19 mouse cellular contexts compared by ENCODE assay signal in genomic region chr4:116815276-116815675, GRCm38 (mm10). TPM values are rescaled to one million over a fixed set of nuclear protein-coding genes. Genes with fewer than 3 reads are reported as not detected.
DNase-seq lines count a peak whose midpoint lies in the region; ATAC-seq and TF ChIP-seq lines count a peak whose summit lies in the region.
"Had no signal": no experiment of that assay in that cellular context is flagged by ENCODE, and none has a peak within 500 bp of the region (broad histone marks: within the 10 kb centered on the region; RNA-seq: fewer than 3 reads in every experiment).

No protein-coding gene starts in this region.

- H3K79me2 ChIP-seq in myocyte (ENCODE audit: control insufficient read depth, insufficient read depth): no peaks in the 10 kb centered on the region

- TF ChIP-seq POLR2A in myocyte (IDR thresholded peaks at IDR 0.05; ENCODE audit: insufficient read length, low read depth): no peak

- H3K4me2 ChIP-seq in embryonic facial prominence, embryonic 13.5 days: no peak overlapping the region
- peak overlapping the region; percentile 61 for H3K4me2 ChIP-seq in myocyte (ENCODE audit: low read depth)
- H3K4me2 ChIP-seq in hindbrain, embryonic 12.5 days (replicated peaks): no peak overlapping the region
- H3K4me2 ChIP-seq: forebrain, embryonic 12.5 days; hindbrain, embryonic 13.5 days; intestine, embryonic 15.5 days had no signal

- no peaks in the 10 kb centered on the region for H3K9me3 ChIP-seq in embryonic facial prominence, embryonic 13.5 days
- H3K9me3 ChIP-seq in embryonic facial prominence, embryonic 10.5 days: no peaks in the 10 kb centered on the region
- H3K9me3 ChIP-seq in hindbrain, embryonic 12.5 days (replicated peaks): no peaks in the 10 kb centered on the region
- H3K9me3 ChIP-seq: forebrain, embryonic 12.5 days; G1E; hindbrain, embryonic 13.5 days; intestine, embryonic 15.5 days had no signal

- H3K9ac ChIP-seq in embryonic facial prominence, embryonic 13.5 days: peak overlapping the region; percentile 32; the same call in 1 of the 2 replicates
- no peak overlapping the region for H3K9ac ChIP-seq in hindbrain, embryonic 12.5 days
- H3K9ac ChIP-seq: forebrain, embryonic 12.5 days; hindbrain, embryonic 13.5 days; intestine, embryonic 15.5 days had no signal

- no peak overlapping the region for H3K4me3 ChIP-seq in embryonic facial prominence, embryonic 13.5 days
- H3K4me3 ChIP-seq in embryonic facial prominence, embryonic 10.5 days: no peak overlapping the region
- no peak overlapping the region for H3K4me3 ChIP-seq in myocyte
- H3K4me3 ChIP-seq in hindbrain, embryonic 12.5 days: no peak overlapping the region
- H3K4me3 ChIP-seq: forebrain, embryonic 12.5 days; hindbrain, embryonic 13.5 days; intestine, embryonic 15.5 days had no signal

- no peak for DNase-seq in embryonic facial prominence, embryonic 10.5 days (ENCODE audit: low spot score)
- DNase-seq in 3T3-L1 (ENCODE audit: low read depth, low spot score) (peak; percentile 87), NIH3T3 (ENCODE audit: low read depth) (peak; percentile 88)
- DNase-seq in thymus, postnatal 10 days (ENCODE audit: low spot score in 2 of 2): no peak
- DNase-seq: cerebellum, adult 2 months; cerebellum, postnatal 10 days; gastrocnemius, postnatal 25 days; heart, postnatal 10 days; heart, postnatal 4 days; kidney, adult 18-20 months had no signal

- H3K4me1 ChIP-seq in embryonic facial prominence, embryonic 13.5 days: peaks cover 2% of the 10 kb centered on the region
- peaks cover 2% of the 10 kb centered on the region for H3K4me1 ChIP-seq in embryonic facial prominence, embryonic 10.5 days
- peaks cover 3% of the 10 kb centered on the region; the same call in 1 of the 2 replicates for H3K4me1 ChIP-seq in hindbrain, embryonic 12.5 days
- H3K4me1 ChIP-seq: hindbrain, embryonic 13.5 days; intestine, embryonic 15.5 days had no signal

- no peak for ATAC-seq in embryonic facial prominence, embryonic 13.5 days (ENCODE audit: insufficient number of reproducible peaks, insufficient read depth, low FRiP score, low TSS enrichment, low read depth)
- no peak for ATAC-seq in hindbrain, embryonic 12.5 days (ENCODE audit: low FRiP score)
- ATAC-seq: CD4-positive, CD25-positive, alpha-beta regulatory T cell, adult 4 months; forebrain, embryonic 16.5 days; intestine, embryonic 15.5 days had no signal

- H3K27me3 ChIP-seq in embryonic facial prominence, embryonic 13.5 days: peaks cover 11% of the 10 kb centered on the region
- peaks cover 17% of the 10 kb centered on the region for H3K27me3 ChIP-seq in embryonic facial prominence, embryonic 10.5 days (replicated peaks; ENCODE audit: low read depth, poor library complexity, severe bottlenecking)
- H3K27me3 ChIP-seq in myocyte (ENCODE audit: control insufficient read depth, insufficient read depth, insufficient read length): no peaks in the 10 kb centered on the region
- H3K27me3 ChIP-seq in hindbrain, embryonic 12.5 days: peaks cover 10% of the 10 kb centered on the region
- H3K27me3 ChIP-seq: intestine, embryonic 15.5 days had no signal

- H3ac ChIP-seq in myocyte (ENCODE audit: control insufficient read depth, insufficient read length): no peak overlapping the region

- 86% methylated on average over 5 of the region's 5 CpGs for WGBS in embryonic facial prominence, embryonic 13.5 days
- WGBS in embryonic facial prominence, embryonic 10.5 days: 91% methylated on average over 5 of the region's 5 CpGs
- WGBS in hindbrain, embryonic 12.5 days: 90% methylated on average over 5 of the region's 5 CpGs

- peaks cover 23% of the 10 kb centered on the region for H3K36me3 ChIP-seq in embryonic facial prominence, embryonic 13.5 days
- H3K36me3 ChIP-seq in embryonic facial prominence, embryonic 10.5 days (replicated peaks): peaks cover 70% of the 10 kb centered on the region
- H3K36me3 ChIP-seq in myocyte (ENCODE audit: control insufficient read depth, insufficient read depth): no peaks in the 10 kb centered on the region
- H3K36me3 ChIP-seq in hindbrain, embryonic 12.5 days: peaks cover 32% of the 10 kb centered on the region

- no peak overlapping the region for H3K27ac ChIP-seq in embryonic facial prominence, embryonic 13.5 days
- H3K27ac ChIP-seq in embryonic facial prominence, embryonic 10.5 days (replicated peaks): no peak overlapping the region
- H3K27ac ChIP-seq in hindbrain, embryonic 12.5 days: no peak overlapping the region
- H3K27ac ChIP-seq: forebrain, embryonic 12.5 days; hindbrain, embryonic 13.5 days; intestine, embryonic 15.5 days had no signal

TF ChIP-seq in myocyte, 11 proteins besides CTCF, POLR2A, EP300 and RAD21:
- no peak for TF ChIP-seq REST (IDR thresholded peaks at IDR 0.05; ENCODE audit: insufficient read depth, insufficient read length)
- no peak for TF ChIP-seq SRF (IDR thresholded peaks at IDR 0.05; ENCODE audit: control insufficient read depth, insufficient read length, low read depth)

RNA-seq across cellular contexts. Expression of gene Hpdl, which starts 6.2 kb away (rescaled TPM):
- polyA plus RNA-seq in embryonic facial prominence, embryonic 13.5 days (2015; fragmentation: Nextera tagmentation; extraction: Ambion mirVana): 0.70 and 1.0 TPM in 2 replicates
- polyA plus RNA-seq in embryonic facial prominence, embryonic 10.5 days (2016; fragmentation: Nextera tagmentation; extraction: Ambion mirVana): 2.3 TPM in 2 replicates
- 1.5 TPM for polyA plus RNA-seq in myocyte (2012; fragmentation: generic; extraction: Trizol)
- 1.5 and 1.7 TPM in 2 replicates for polyA plus RNA-seq in hindbrain, embryonic 12.5 days (2016; fragmentation: Nextera tagmentation; extraction: Ambion mirVana)
- polyA plus RNA-seq: G1E had no signal

RNA-seq across cellular contexts. Expression of gene Mutyh, which starts 7.8 kb away (rescaled TPM):
- polyA plus RNA-seq in embryonic facial prominence, embryonic 13.5 days (2015; fragmentation: Nextera tagmentation; extraction: Ambion mirVana): 16.7 and 19.7 TPM in 2 replicates
- polyA plus RNA-seq in embryonic facial prominence, embryonic 10.5 days (2016; fragmentation: Nextera tagmentation; extraction: Ambion mirVana): 27.4 and 32.6 TPM in 2 replicates
- 3.4 TPM for polyA plus RNA-seq in myocyte (2012; fragmentation: generic; extraction: Trizol)
- 11.5 and 15.1 TPM in 2 replicates for polyA plus RNA-seq in hindbrain, embryonic 12.5 days (2016; fragmentation: Nextera tagmentation; extraction: Ambion mirVana)

RNA-seq across cellular contexts. Expression of gene Toe1, which starts 7.8 kb away (rescaled TPM):
- 35.5 and 39.1 TPM in 2 replicates for polyA plus RNA-seq in embryonic facial prominence, embryonic 13.5 days (2015; fragmentation: Nextera tagmentation; extraction: Ambion mirVana)
- polyA plus RNA-seq in embryonic facial prominence, embryonic 10.5 days (2016; fragmentation: Nextera tagmentation; extraction: Ambion mirVana): 39.7 and 41.7 TPM in 2 replicates
- 15.4 TPM for polyA plus RNA-seq in myocyte (2012; fragmentation: generic; extraction: Trizol)
- polyA plus RNA-seq in hindbrain, embryonic 12.5 days (2016; fragmentation: Nextera tagmentation; extraction: Ambion mirVana): 32.1 and 32.4 TPM in 2 replicates

Comparison
In these comparisons a context has a peak if more than half of its experiments do, and no peak if none do; other contexts are left out.
1. DNase-seq: peak in 3T3-L1 (single experiment) and NIH3T3 (single experiment); none in embryonic facial prominence, embryonic 10.5 days (single experiment) and thymus, postnatal 10 days (0 of 2).